Mouse (Mus musculus) lung, postnatal 0 days (tissue): ENCODE measurements around the gene Fam83g. TPM values are rescaled to one million over a fixed set of nuclear protein-coding genes. Genes with fewer than 3 reads are reported as not detected.
A peak's percentile ranks its signal among the peaks of the same experiment; 100 is the strongest.

Experiments used
- ATAC-seq: fragments of 200-750 bp; cut with Nextera tagmentation; 2 replicates; pipeline ENCODE4 v1.8.0; 2017; ENCODE audit warnings: moderate library complexity
- DNase-seq: peaks from one replicate; pipeline ENCODE4 v3.0.0-alpha.2; 2016; ENCODE audit warnings: low spot score
- H3K27ac ChIP-seq: fragments of 300-500 bp; sonication (generic); 2 replicates; pipeline ENCODE4 v1.5.1; 2014; ENCODE audit warnings: antibody characterized with exemption, mild to moderate bottlenecking, low read length, mixed read lengths
- H3K27me3 ChIP-seq: fragments of 300-500 bp; sonication (generic); replicated peaks from 2 replicates; pipeline ENCODE4 v1.6.1; 2014; ENCODE audit warnings: low read length, mixed read lengths; ENCODE audit not compliant: insufficient read depth
- H3K36me3 ChIP-seq: fragments of 300-500 bp; sonication (generic); 2 replicates; pipeline ENCODE4 v1.6.1; 2014; ENCODE audit warnings: low read length, mixed read lengths; ENCODE audit not compliant: insufficient read depth
- H3K4me1 ChIP-seq: fragments of 300-500 bp; sonication (generic); 2 replicates; pipeline ENCODE4 v1.6.1; 2014; ENCODE audit warnings: antibody characterized with exemption, low read depth, low read length, mixed read lengths; ENCODE audit not compliant: insufficient read depth
- H3K4me2 ChIP-seq: fragments of 300-500 bp; sonication (generic); replicated peaks from 2 replicates; pipeline ENCODE4 v1.6.1; 2014; ENCODE audit warnings: low read depth, mild to moderate bottlenecking, low read length, moderate library complexity, mixed read lengths
- H3K4me3 ChIP-seq: fragments of 300-500 bp; sonication (generic); 2 replicates; pipeline ENCODE4 v1.5.1; 2014; ENCODE audit warnings: low read depth, low read length
- H3K9ac ChIP-seq: fragments of 300-500 bp; sonication (generic); replicated peaks from 2 replicates; pipeline ENCODE4 v1.6.1; 2014; ENCODE audit warnings: low read depth, mild to moderate bottlenecking
- H3K9me3 ChIP-seq: fragments of 300-500 bp; sonication (generic); 2 replicates; pipeline ENCODE4 v1.6.1; 2016; ENCODE audit warnings: low read length, mixed read lengths
- CTCF ChIP-seq: IDR thresholded peaks from 2 replicates; pipeline ENCODE4 v1.5.1; 2016; ENCODE audit warnings: antibody characterized with exemption, mild to moderate bottlenecking
- EP300 ChIP-seq: IDR thresholded peaks from 2 replicates; pipeline ENCODE4 v1.6.1; 2016; ENCODE audit warnings: antibody characterized with exemption, mild to moderate bottlenecking, control low read depth
- WGBS: fragments of 180-500 bp; shearing (Covaris S2); extraction: QIAGEN DNeasy Blood & Tissue Kit; methylation state at CpG from one replicate; pipeline ENCODE4 v1.1.7; 2014; 5-methylcytosine and 5-hydroxymethylcytosine counted together
- polyA plus RNA-seq: library from polyadenylated mRNA; unstranded; fragments of >200 nt; fragmentation: Nextera tagmentation; extraction: Ambion mirVana; gene quantifications from 2 replicates; pipeline ENCODE4 v1.2.1, GENCODE M21; 2015

The Fam83g gene
- polyA plus RNA-seq, 1 experiment from 2014 or later = 1.9 TPM

- DNase-seq (no peak), ATAC-seq (no peak)
- H3K9ac ChIP-seq = no peak overlapping the region
- TF ChIP-seq CTCF = no peak
- no peak for TF ChIP-seq EP300
- no peak overlapping the region; the same call in 1 of the 2 replicates for H3K27ac ChIP-seq
- no peak overlapping the region for H3K4me3 ChIP-seq
- H3K9me3 ChIP-seq = no peaks in the 10 kb centered on the region
- WGBS = 85% methylated on average over 5 of the region's 5 CpGs
- no peak overlapping the region for H3K4me2 ChIP-seq
- no peaks in the 10 kb centered on the region for H3K36me3 ChIP-seq
- no peaks in the 10 kb centered on the region for H3K27me3 ChIP-seq
- H3K4me1 ChIP-seq = no peaks in the 10 kb centered on the region
Measured at GRCm38 (mm10) chr11:61652216-61652615, 31.7 kb upstream of the Fam83g start.

GRCm38 (mm10) chr11:61652686-61653447, 31.0 kb upstream of the Fam83g start, which contains the start of gene Grap:
Gene Grap, plus strand, starts transcription at chr11:61653265.
- peak within 1 kb of the TSS; percentile 36 for H3K4me3 ChIP-seq
- peak; percentile 86 for ATAC-seq
- WGBS = 30% methylated on average over 10 of the region's 10 CpGs
- H3K9ac ChIP-seq = no peak within 1 kb of the TSS
- TF ChIP-seq EP300 = peak; percentile 74
- TF ChIP-seq CTCF = no peak
- DNase-seq = peak; percentile 76
- no peaks in the 10 kb centered on the region for H3K9me3 ChIP-seq
- no peaks in the 10 kb centered on the region for H3K36me3 ChIP-seq
- peak within 1 kb of the TSS; percentile 46 for H3K4me2 ChIP-seq
- no peaks in the 10 kb centered on the region for H3K27me3 ChIP-seq
- H3K4me1 ChIP-seq = no peaks in the 10 kb centered on the region
- peak within 1 kb of the TSS; percentile 81 for H3K27ac ChIP-seq

- no peak overlapping the region for H3K9ac ChIP-seq
- H3K4me2 ChIP-seq = peak overlapping the region; percentile 46
- no peaks in the 10 kb centered on the region for H3K9me3 ChIP-seq
- peak overlapping the region; percentile 81 for H3K27ac ChIP-seq
- H3K4me3 ChIP-seq = peak overlapping the region; percentile 36
- H3K36me3 ChIP-seq = no peaks in the 10 kb centered on the region
- no peaks in the 10 kb centered on the region for H3K27me3 ChIP-seq
- no peaks in the 10 kb centered on the region for H3K4me1 ChIP-seq
- no peak for ATAC-seq
- WGBS = 59% methylated on average over 2 of the region's 2 CpGs
- TF ChIP-seq CTCF = no peak
- TF ChIP-seq EP300 = no peak
- DNase-seq = no peak
Measured at GRCm38 (mm10) chr11:61653568-61653967, 30.3 kb upstream of the Fam83g start.

- Histone ChIP-seq H3K4me1 (no peaks in the 10 kb centered on the region), H3K9ac (no peak overlapping the region), H3K4me3 (peak overlapping the region; percentile 14; the same call in 1 of the 2 replicates), H3K4me2 (peak overlapping the region; percentile 46), H3K27ac (0 out of 2 replicates have a peak overlapping the region, but pooled peaks have one; percentile 5), H3K9me3 (no peaks in the 10 kb centered on the region), H3K36me3 (no peaks in the 10 kb centered on the region), H3K27me3 (no peaks in the 10 kb centered on the region)
- DNase-seq (no peak), ATAC-seq (no peak)
- 66% methylated on average over 4 of the region's 4 CpGs for WGBS
- TF ChIP-seq EP300 (no peak), CTCF (no peak)
Measured at GRCm38 (mm10) chr11:61654786-61655311, 29.0 kb upstream of the Fam83g start.

GRCm38 (mm10) chr11:61655649-61656048, 28.2 kb upstream of the Fam83g start:
- 53% methylated on average over 4 of the region's 4 CpGs for WGBS
- TF ChIP-seq EP300 (no peak), CTCF (no peak)
- H3K4me1 ChIP-seq = no peaks in the 10 kb centered on the region
- H3K9me3 ChIP-seq = no peaks in the 10 kb centered on the region
- H3K4me2 ChIP-seq = peak overlapping the region; percentile 46; the same call in 1 of the 2 replicates
- DNase-seq = no peak
- ATAC-seq = no peak
- no peaks in the 10 kb centered on the region for H3K36me3 ChIP-seq
- H3K9ac ChIP-seq = no peak overlapping the region
- H3K27me3 ChIP-seq = no peaks in the 10 kb centered on the region
- H3K4me3 ChIP-seq = no peak overlapping the region
- H3K27ac ChIP-seq = no peak overlapping the region

GRCm38 (mm10) chr11:61656148-61656850, 27.6 kb upstream of the Fam83g start:
- no peaks in the 10 kb centered on the region for H3K9me3 ChIP-seq
- no peak for TF ChIP-seq EP300
- TF ChIP-seq CTCF = no peak
- H3K9ac ChIP-seq = no peak overlapping the region
- no peaks in the 10 kb centered on the region for H3K27me3 ChIP-seq
- no peak overlapping the region for H3K4me3 ChIP-seq
- H3K4me1 ChIP-seq = no peaks in the 10 kb centered on the region
- ATAC-seq (no peak), DNase-seq (no peak)
- H3K4me2 ChIP-seq = no peak overlapping the region
- H3K27ac ChIP-seq = no peak overlapping the region
- WGBS = 49% methylated on average over 6 of the region's 6 CpGs
- no peaks in the 10 kb centered on the region for H3K36me3 ChIP-seq
